Mouse (Mus musculus) CH12.LX (cell line): ENCODE results near the gene Tfe3. TPM values are rescaled to one million over a fixed set of nuclear protein-coding genes. Genes with fewer than 3 reads are reported as not detected.
"Not testable (repeated sequence)": the region's sequence is repeated elsewhere in the genome, so short reads cannot be mapped to it uniquely, and the experiment has no call there.

Experiments used
- DNase-seq: peaks from one replicate; pipeline ENCODE4 v3.0.0-alpha.2; 2013; ENCODE audit errors: extremely low read depth
- H3K27ac ChIP-seq: 2 replicates; pipeline ENCODE4 v1.5.1; 2012; ENCODE audit warnings: low read depth, mild to moderate bottlenecking, control low read depth, moderate library complexity; ENCODE audit not compliant: insufficient read depth
- H3K27me3 ChIP-seq: replicated peaks from 2 replicates; pipeline ENCODE3; 2012; ENCODE audit warnings: inconsistent platforms
- H3K36me3 ChIP-seq, 2 experiments: replicated peaks in 1 of 2; 2 replicates each; pipeline versions ENCODE3 to v1.6.1; 2012; ENCODE audit warnings: inconsistent platforms in 1 of 2, low read length in 1 of 2, mild to moderate bottlenecking in 1 of 2, mixed read lengths in 1 of 2, moderate library complexity in 1 of 2; ENCODE audit not compliant: control insufficient read depth in 1 of 2, insufficient read depth in 1 of 2
- H3K4me1 ChIP-seq, 2 experiments: 2 replicates each; pipeline ENCODE4 v1.6.1; 2012; ENCODE audit warnings: inconsistent platforms in 1 of 2, moderate library complexity in 1 of 2; ENCODE audit not compliant: insufficient read depth in 2 of 2, control insufficient read depth in 1 of 2
- H3K4me2 ChIP-seq: 2 replicates; pipeline ENCODE4 v1.6.1; 2012; ENCODE audit warnings: low read depth, mild to moderate bottlenecking, control low read depth; ENCODE audit not compliant: poor library complexity, insufficient read depth, severe bottlenecking
- H3K4me3 ChIP-seq, 3 experiments: fragments of 150-350 bp in 1 of 3; sonication (generic) in 1 of 3; replicated peaks in 1 of 3; 2 replicates each; pipeline versions ENCODE3 to v1.5.1; 2011 to 2012; ENCODE audit warnings: low read depth in 2 of 3, low read length in 2 of 3, mild to moderate bottlenecking in 2 of 3, moderate library complexity in 2 of 3, control low read depth in 1 of 3, improper control_type of control experiment in 1 of 3, inconsistent platforms in 1 of 3, mixed read lengths in 1 of 3; ENCODE audit not compliant: poor library complexity in 1 of 3
- H3K79me2 ChIP-seq: replicated peaks from 2 replicates; pipeline ENCODE4 v1.6.1; 2012; ENCODE audit warnings: mild to moderate bottlenecking, moderate library complexity; ENCODE audit not compliant: control insufficient read depth, poor library complexity, insufficient read depth, severe bottlenecking; ENCODE audit errors: extremely low read depth
- H3K9ac ChIP-seq: 2 replicates; pipeline ENCODE4 v1.6.1; 2012; ENCODE audit warnings: low read depth, mild to moderate bottlenecking, control low read depth, moderate library complexity; ENCODE audit not compliant: insufficient read depth
- H3K9me3 ChIP-seq: replicated peaks from 2 replicates; pipeline ENCODE3; 2012; ENCODE audit warnings: low read length, inconsistent platforms, mixed read lengths
- CHD2 ChIP-seq: IDR thresholded peaks from 2 replicates; pipeline ENCODE4 v1.6.1; 2011; ENCODE audit warnings: low read length, improper control_type of control experiment
- CTCF ChIP-seq, 2 experiments: IDR thresholded peaks in 1 of 2; conservative IDR thresholded peaks in 1 of 2; 2 replicates each; pipeline ENCODE4 v1.5.1; 2011 to 2012; ENCODE audit warnings: low read depth in 2 of 2, low read length in 2 of 2, improper control_type of control experiment in 1 of 2, inconsistent platforms in 1 of 2, mild to moderate bottlenecking in 1 of 2, moderate library complexity in 1 of 2
- ELF1 ChIP-seq: IDR thresholded peaks from 2 replicates; pipeline ENCODE4 v1.6.1; 2014; ENCODE audit warnings: low read depth, mild to moderate bottlenecking, inconsistent platforms, low read length, improper control_type of control experiment
- ETS1 ChIP-seq: conservative IDR thresholded peaks from 2 replicates; pipeline ENCODE4 v1.6.1; 2012; ENCODE audit warnings: low read depth, mild to moderate bottlenecking, inconsistent platforms, low read length, improper control_type of control experiment, moderate library complexity
- GABPA ChIP-seq: IDR thresholded peaks from 2 replicates; pipeline ENCODE4 v1.6.1; 2012; ENCODE audit warnings: low read depth, low read length, improper control_type of control experiment, inconsistent platforms; ENCODE audit not compliant: insufficient replicate concordance
- HCFC1 ChIP-seq: IDR thresholded peaks from 2 replicates; pipeline ENCODE4 v1.6.1; 2012; ENCODE audit warnings: low read depth, mild to moderate bottlenecking, inconsistent platforms, low read length, improper control_type of control experiment
- JUND ChIP-seq: conservative IDR thresholded peaks from 2 replicates; pipeline ENCODE4 v1.6.1; 2011; ENCODE audit warnings: low read depth, low read length, improper control_type of control experiment
- KAT2A ChIP-seq: IDR thresholded peaks from 2 replicates; pipeline ENCODE4 v1.6.1; 2012; ENCODE audit warnings: low read length, improper control_type of control experiment, inconsistent platforms; ENCODE audit not compliant: insufficient replicate concordance
- MAFK ChIP-seq: IDR thresholded peaks from 2 replicates; pipeline ENCODE4 v1.6.1; 2011; ENCODE audit warnings: low read length, improper control_type of control experiment; ENCODE audit not compliant: insufficient replicate concordance
- MAX ChIP-seq: IDR thresholded peaks from 2 replicates; pipeline ENCODE4 v1.6.1; 2011; ENCODE audit warnings: low read length, improper control_type of control experiment
- MAZ ChIP-seq: IDR thresholded peaks from 2 replicates; pipeline ENCODE4 v1.6.1; 2012; ENCODE audit warnings: low read depth, mild to moderate bottlenecking, inconsistent platforms, low read length, improper control_type of control experiment, moderate library complexity
- MEF2A ChIP-seq: IDR thresholded peaks from 2 replicates; pipeline ENCODE4 v1.6.1; 2014; ENCODE audit warnings: low read depth, mild to moderate bottlenecking, inconsistent platforms, low read length, improper control_type of control experiment, borderline replicate concordance
- MXI1 ChIP-seq: IDR thresholded peaks from 2 replicates; pipeline ENCODE4 v1.6.1; 2011; ENCODE audit warnings: mild to moderate bottlenecking, low read depth, low read length, improper control_type of control experiment
- NELFE ChIP-seq: IDR thresholded peaks from 2 replicates; pipeline ENCODE4 v1.6.1; 2011; ENCODE audit warnings: low read depth, low read length, improper control_type of control experiment
- NRF1 ChIP-seq: IDR thresholded peaks from 2 replicates; pipeline ENCODE4 v1.6.1; 2014; ENCODE audit warnings: low read depth, mild to moderate bottlenecking, inconsistent platforms, low read length, improper control_type of control experiment, moderate library complexity
- PAX5 ChIP-seq: IDR thresholded peaks from 2 replicates; pipeline ENCODE4 v1.6.1; 2012; ENCODE audit warnings: low read length, inconsistent platforms, mixed read lengths
- POLR2A ChIP-seq: IDR thresholded peaks from 2 replicates; pipeline ENCODE4 v1.6.1; 2011; ENCODE audit warnings: low read depth, mild to moderate bottlenecking, improper control_type of control experiment, low read length
- POLR2AphosphoS2 ChIP-seq: IDR thresholded peaks from 2 replicates; pipeline ENCODE4 v1.6.1; 2011; ENCODE audit warnings: low read depth, low read length, improper control_type of control experiment
- RAD21 ChIP-seq: IDR thresholded peaks from 2 replicates; pipeline ENCODE4 v1.6.1; 2011; ENCODE audit warnings: low read depth, mild to moderate bottlenecking, low read length, improper control_type of control experiment, moderate library complexity
- RCOR1 ChIP-seq: conservative IDR thresholded peaks from 2 replicates; pipeline ENCODE4 v1.6.1; 2012; ENCODE audit warnings: low read depth, mild to moderate bottlenecking, inconsistent platforms, low read length, improper control_type of control experiment
- TBP ChIP-seq: conservative IDR thresholded peaks from 2 replicates; pipeline ENCODE4 v1.6.1; 2011; ENCODE audit warnings: low read depth, low read length, improper control_type of control experiment
- TCF12 ChIP-seq: IDR thresholded peaks from 2 replicates; pipeline ENCODE4 v1.6.1; 2014; ENCODE audit warnings: low read depth, mild to moderate bottlenecking, inconsistent platforms, low read length, improper control_type of control experiment
- UBTF ChIP-seq: IDR thresholded peaks from 2 replicates; pipeline ENCODE4 v1.6.1; 2012; ENCODE audit warnings: low read depth, mild to moderate bottlenecking, inconsistent platforms, low read length, improper control_type of control experiment, moderate library complexity
- USF1 ChIP-seq: IDR thresholded peaks from 2 replicates; pipeline ENCODE4 v1.6.1; 2014; ENCODE audit warnings: low read depth, mild to moderate bottlenecking, inconsistent platforms, low read length, improper control_type of control experiment
- ZC3H11A ChIP-seq: IDR thresholded peaks from 2 replicates; pipeline ENCODE4 v1.6.1; 2012; ENCODE audit warnings: low read depth, mild to moderate bottlenecking, inconsistent platforms, low read length, improper control_type of control experiment
- ZMIZ1 ChIP-seq: IDR thresholded peaks from 2 replicates; pipeline ENCODE4 v1.6.1; 2012; ENCODE audit warnings: low read depth, mild to moderate bottlenecking, inconsistent platforms, low read length, improper control_type of control experiment
- ZNF384 ChIP-seq: IDR thresholded peaks from 2 replicates; pipeline ENCODE4 v1.6.1; 2012; ENCODE audit warnings: low read depth, low read length, improper control_type of control experiment, inconsistent platforms
- dilution Hi-C: fragments of 300-500 bp; cut with MboI; formaldehyde crosslinking; loops from 2 replicates; pipeline ENCODE4 v1.14.3; 2020; ENCODE audit warnings: low sequenced_read_pairs; ENCODE audit not compliant: extremely low pct_unique_long_range_greater_than_20kb, extremely low pct_ligation_motif_present
- in situ Hi-C: fragments of 300-500 bp; cut with MboI; formaldehyde crosslinking; loops from 3 replicates; pipeline ENCODE4 v1.14.3; 2019; ENCODE audit warnings: low sequenced_read_pairs, low pct_ligation_motif_present, low pct_unique_long_range_greater_than_20kb, mixed read lengths
- polyA plus RNA-seq: library from polyadenylated mRNA; unstranded; fragments of >175 nt; gene quantifications from 2 replicates; pipeline ENCODE4 v1.2.1, GENCODE M21; 2012; ENCODE audit warnings: low read depth; ENCODE audit not compliant: insufficient read length
- total RNA-seq, 2 experiments: library from RNA; depleted of rRNA; stranded (reverse); fragments of 300-350 nt in 1 of 2; fragments of >200 nt in 1 of 2; gene quantifications; 2 replicates each; pipeline ENCODE4 v1.2.3; 2012 to 2014

Gene Tfe3
- total RNA-seq (2012; rRNA removed) (12.9 and 15.9 TPM in 2 replicates), total RNA-seq (2014; rRNA removed) (6.7 and 8.3 TPM in 2 replicates), polyA plus RNA-seq (26.0 TPM in 2 replicates)

- Histone ChIP-seq H3K27ac (peak within 1 kb of the TSS; percentile 49), H3K79me2 (peaks cover 20% of the 10 kb centered on the region)
- DNase-seq = peak; percentile 92
Measured at GRCm38 (mm10) chrX:7762137-7762920, at the start of gene Tfe3. Gene Tfe3 (plus strand): TSS chrX:7762560.

GRCm38 (mm10) chrX:7713764-7714134, 48.6 kb upstream of the Tfe3 start:
- H3K36me3 ChIP-seq, H3K9me3 ChIP-seq, dilution Hi-C loops, H3K27me3 ChIP-seq, H3K27ac ChIP-seq, H3K4me1 ChIP-seq, in situ Hi-C loops, H3K79me2 ChIP-seq, DNase-seq: not testable (repeated sequence)
- H3K4me2 ChIP-seq = peak overlapping the region; percentile 44; the same call in 1 of the 2 replicates
- peak overlapping the region; percentile 76; the same call in 1 of the 2 replicates for H3K9ac ChIP-seq
- peak overlapping the region; percentile 47 to 57 (median 53) for H3K4me3 ChIP-seq

More at GRCm38 (mm10) chrX:7762137-7762920, at the start of gene Tfe3:
- Histone ChIP-seq H3K9ac (peak within 1 kb of the TSS; percentile 66), H3K4me2 (peak within 1 kb of the TSS; percentile 86), H3K27me3 (no peaks in the 10 kb centered on the region), H3K9me3 (no peaks in the 10 kb centered on the region), H3K4me1 (peaks cover 2 to 19% of the 10 kb centered on the region in 2 experiments; a peak in 3 of 4 replicates), H3K36me3 (peaks cover 15 to 19% of the 10 kb centered on the region in 2 experiments), H3K4me3 (peak within 1 kb of the TSS; percentile 66 to 88 (median 70))
- dilution Hi-C loops (no loop called here), in situ Hi-C loops (no loop called here)
- TF ChIP-seq GABPA (no peak), USF1 (no peak), MAFK (no peak), ZMIZ1 (no peak), POLR2A (peak; percentile 70), ETS1 (no peak), UBTF (no peak), ZC3H11A (no peak), RCOR1 (no peak), KAT2A (no peak), ZNF384 (no peak; the same call in 1 of the 2 replicates), RAD21 (no peak), TBP (no peak), NELFE (peak; percentile 55), MEF2A (no peak), JUND (no peak), TCF12 (peak; percentile 27; the same call in 1 of the 2 replicates), CHD2 (no peak), ELF1 (peak; percentile 26; the same call in 1 of the 2 replicates), NRF1 (no peak), MAX (no peak), MAZ (peak; percentile 77; the same call in 1 of the 2 replicates), PAX5 (no peak), MXI1 (no peak), HCFC1 (peak; percentile 23; the same call in 1 of the 2 replicates), CTCF (conservative IDR thresholded peaks at IDR 0.05 in 1 of 2, IDR thresholded peaks at IDR 0.05 in 1 of 2; ENCODE audit: low read depth in 2 of 2, low read length in 2 of 2) (no peak), POLR2AphosphoS2 (no peak)
